Mouse (Mus musculus) neural tube, embryonic 10.5 days (tissue): ENCODE results near the gene Mov10l1.

Source experiments
- DNase-seq: peaks from one replicate; pipeline ENCODE4 v3.0.0-alpha.2; 2017; ENCODE audit warnings: low spot score; ENCODE audit errors: extremely low spot score

The Mov10l1 gene

DNA sequence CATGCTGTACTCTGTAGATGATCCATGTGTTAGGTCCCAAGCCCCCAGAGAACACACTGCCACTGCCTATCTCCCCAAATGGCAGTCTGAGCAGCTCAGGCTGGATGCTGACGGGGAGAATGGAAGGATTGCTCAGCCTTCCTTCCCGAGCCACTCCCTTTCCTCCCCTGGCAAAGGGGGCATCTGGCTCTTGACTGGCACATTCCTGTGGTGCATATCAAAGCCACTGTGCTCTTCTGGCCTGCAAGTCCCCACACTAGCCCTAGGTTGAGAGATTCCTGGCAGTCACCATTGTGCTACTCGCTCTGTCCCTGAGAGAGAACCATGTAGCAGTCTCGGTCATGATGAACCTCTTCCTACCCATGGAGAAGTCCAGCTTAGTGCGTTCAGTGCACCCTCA, 25.1 kb downstream of the Mov10l1 start:
- DNase-seq: no peak

DNA sequence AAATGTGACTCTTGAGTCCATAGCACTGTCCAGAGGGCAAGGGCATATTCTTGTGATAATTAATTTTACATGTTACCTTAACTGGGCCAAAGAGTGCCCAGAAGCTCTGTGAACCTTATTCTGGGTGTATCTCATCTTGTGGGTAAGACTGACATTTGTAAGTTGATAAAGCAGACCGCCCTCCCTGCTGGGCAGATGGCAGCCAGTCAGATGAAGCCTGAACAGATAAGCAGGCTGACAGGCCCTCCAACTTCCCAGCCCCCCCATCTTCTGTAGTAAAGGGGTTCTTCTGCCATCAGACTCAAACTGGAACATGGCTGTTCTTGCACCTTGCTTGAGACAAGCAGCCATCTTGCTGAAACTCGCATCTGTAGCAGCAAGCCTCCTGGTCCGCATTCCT, 34.0 kb downstream of the Mov10l1 start:
- DNase-seq: no peak

DNA sequence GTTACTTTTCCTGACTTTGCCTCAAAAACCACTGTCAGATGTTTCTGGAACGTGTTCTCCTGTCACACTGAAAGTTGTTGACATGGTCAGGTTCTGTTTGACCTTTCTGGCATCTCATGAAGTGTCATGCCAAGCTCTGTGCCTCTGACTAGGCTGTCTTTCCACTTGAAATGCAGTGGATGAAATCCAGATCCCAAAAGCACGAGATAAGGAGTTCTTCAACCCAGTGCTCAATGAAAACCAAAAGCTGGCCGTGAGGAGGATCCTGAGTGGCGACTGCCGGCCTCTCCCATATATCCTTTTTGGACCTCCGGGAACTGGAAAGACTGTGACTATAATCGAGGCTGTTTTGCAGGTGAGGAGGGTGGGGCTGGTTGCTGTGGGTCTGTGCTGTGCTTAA, 37.4 kb downstream of the Mov10l1 start:
- no peak for DNase-seq

DNA sequence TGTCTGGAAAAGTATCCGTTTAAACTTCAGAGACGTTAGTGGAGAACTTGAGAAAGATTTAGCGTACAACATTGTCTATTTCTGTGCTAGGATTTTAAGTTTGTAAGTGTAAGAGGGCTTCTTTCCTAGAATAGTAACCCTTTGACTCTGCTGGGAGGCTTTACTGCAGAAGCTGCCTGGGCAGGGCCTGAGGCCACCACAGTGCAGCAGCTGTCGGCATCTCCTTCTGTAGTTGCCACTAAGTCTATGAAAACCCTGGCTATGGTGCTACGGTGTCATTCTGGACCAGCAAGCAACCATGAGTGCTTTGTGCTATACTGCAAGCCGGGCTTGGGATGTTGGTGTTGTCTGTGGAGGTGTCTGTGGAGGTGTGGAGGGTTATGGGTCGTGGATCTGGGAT, 37.8 kb downstream of the Mov10l1 start:
- DNase-seq: no peak

- DNase-seq: no peak
These were observed 61.7 kb downstream of the Mov10l1 start for GRCm38 (mm10) chr15:89044381-89044780.

DNA sequence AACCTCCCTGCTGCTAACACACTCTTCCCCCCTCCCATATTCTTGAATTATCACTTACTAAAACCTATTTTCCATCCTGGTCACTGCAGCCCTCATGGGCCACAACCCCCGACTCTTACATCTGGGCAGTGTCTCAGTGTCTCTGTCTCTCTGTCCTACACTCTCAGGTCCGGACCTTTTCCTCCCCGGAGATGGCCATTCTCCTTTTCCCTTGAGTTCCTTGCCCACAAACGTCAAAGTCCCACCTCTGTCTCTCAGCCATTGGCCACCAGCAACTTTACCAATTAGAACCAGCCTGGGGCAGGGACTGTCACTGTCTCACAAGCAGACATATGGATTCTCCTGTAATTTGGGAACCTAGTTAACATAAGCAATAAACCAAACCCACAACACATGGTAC, 63.6 kb downstream of the Mov10l1 start:
- no peak for DNase-seq

DNA sequence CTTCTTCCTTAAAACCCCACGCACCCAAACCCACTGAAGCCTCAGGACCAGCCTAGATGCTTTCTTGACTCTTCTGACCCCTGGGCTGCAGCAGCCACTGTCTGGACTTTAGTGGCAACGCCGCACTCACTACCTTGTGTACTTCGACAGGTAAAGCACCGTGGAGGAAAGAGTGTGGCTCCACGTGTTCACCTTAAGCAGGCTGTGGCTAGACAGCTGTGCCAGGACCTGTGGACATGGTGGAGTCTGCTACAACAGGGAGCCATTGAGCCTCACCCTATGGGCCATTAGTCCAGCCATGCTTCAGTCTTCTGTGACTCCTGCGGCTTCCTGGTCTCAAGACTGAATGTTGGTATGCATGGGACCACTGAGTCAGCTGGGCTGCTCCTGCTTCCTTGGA, 72.0 kb downstream of the Mov10l1 start:
- no peak for DNase-seq

GRCm38 (mm10) chr15:89058736-89059135, 76.0 kb downstream of the Mov10l1 start:
- DNase-seq: no peak

DNA sequence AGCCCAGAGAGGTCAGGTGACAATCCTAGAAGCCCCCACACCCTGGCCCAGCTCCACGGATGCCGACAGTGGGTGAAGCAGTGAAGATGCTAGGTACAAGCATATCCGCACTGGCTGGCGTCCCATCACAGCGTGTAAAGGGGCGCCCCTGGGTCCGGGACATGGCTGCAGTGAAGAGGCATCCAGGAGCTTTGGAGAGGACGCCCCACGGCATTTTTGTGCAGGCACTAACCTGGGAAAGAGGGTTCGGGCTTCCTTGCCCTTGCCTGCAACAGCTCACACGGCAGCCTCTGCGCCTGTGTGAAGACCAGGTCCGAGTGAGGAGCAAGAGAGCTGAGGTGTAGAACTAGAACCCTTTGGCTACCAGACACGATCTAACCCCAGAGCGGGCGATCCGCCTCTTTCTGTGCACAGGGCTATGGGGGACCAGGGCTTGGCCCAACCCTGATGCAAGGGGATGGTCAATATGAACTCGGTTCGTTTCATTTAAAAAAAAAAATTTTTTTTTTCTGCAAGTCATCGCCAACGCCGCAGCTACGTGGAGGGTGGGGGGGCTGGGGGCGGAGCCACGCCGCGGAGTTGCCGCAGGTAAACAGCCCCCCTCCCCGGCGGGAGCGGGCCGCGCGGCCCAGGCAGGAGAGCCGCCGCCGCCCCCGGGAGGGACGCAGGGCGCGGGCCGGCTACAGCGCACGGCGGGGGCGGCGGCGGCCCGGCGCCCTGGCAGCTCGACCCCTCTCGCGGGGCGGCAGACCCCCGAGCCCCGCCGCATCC, 76.6 kb downstream of the Mov10l1 start, which contains the start of gene Panx2:
TSS of gene Panx2 (plus strand) at position 574 of the 771 bp plus-strand sequence.
- DNase-seq: peak; percentile 50

GRCm38 (mm10) chr15:89060032-89060681, 77.4 kb downstream of the Mov10l1 start:
- DNase-seq: peak; percentile 66

DNA sequence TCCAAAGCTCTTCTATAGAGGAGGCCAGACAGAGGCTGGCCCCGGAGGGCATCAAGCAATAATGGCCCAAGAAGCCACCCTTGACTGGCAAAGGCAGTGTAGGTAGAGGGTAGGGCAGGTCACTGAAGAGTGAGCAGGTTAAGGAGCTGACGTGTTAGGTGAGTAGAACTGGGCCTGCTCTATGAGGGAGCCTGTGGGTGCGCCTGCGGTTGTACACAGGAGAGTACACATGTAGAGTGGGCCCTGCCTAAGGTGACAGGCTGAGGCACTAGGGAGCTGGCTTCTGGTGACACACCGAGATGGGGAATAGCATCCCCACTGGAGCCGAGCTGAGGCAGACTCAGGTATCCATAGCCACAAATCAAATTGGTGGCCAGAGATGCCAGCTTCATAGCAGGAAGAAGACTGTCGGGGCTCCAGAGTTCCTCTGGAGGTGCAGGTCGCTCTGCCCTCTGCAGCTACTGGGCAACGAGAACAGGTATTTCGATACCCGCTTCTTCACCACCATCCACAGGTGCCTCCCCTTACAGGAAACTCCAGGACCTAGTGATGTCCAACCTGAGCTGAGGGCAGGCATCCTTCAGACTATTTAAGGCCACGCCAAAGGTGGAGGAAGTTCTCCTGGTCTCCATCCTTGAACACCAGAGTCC, 78.2 kb downstream of the Mov10l1 start:
- DNase-seq: no peak

GRCm38 (mm10) chr15:89061761-89062517, 79.2 kb downstream of the Mov10l1 start:
- no peak for DNase-seq

DNA sequence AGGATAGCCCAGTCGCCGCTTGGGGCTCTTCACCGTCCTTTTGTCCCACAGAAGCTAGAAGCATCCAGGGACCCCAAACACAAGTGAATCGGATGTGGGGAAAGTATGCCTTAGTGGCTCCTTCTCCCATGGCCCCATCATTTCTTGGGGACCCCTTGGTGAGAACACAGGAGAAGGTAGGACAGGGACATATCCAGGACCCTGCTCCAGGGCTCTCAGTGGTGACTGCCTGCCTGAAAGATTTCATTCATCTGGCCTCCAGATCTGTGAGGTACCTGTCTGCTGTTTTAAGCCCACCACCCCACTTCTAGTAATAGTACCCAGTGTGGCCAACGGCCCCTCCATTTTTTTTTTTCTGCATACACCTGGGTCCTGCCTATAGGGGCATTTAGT, 79.8 kb downstream of the Mov10l1 start:
- DNase-seq: no peak

DNA sequence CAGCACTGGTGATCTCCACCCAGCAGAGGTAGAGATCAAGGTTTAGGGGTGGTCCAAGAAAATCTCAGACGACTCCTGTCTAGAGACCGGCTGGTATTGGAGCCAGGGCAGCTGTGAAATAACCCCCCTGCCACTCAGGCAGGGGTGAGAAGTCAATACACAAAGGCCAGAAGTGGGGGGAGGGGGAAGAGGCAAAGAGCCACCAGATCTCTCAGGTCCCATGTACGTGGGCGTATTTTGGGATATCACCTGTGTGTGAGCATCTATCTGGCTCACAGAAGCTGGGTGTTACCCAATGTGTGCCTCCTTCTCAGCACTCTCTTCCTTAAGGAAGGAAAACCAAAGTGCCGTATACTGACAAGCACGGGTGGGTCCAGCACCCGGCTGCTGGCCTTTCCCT, 80.3 kb downstream of the Mov10l1 start:
- DNase-seq: no peak

- no peak for DNase-seq
These were observed 80.8 kb downstream of the Mov10l1 start for GRCm38 (mm10) chr15:89063536-89063935.

- DNase-seq: no peak
These were observed 82.2 kb downstream of the Mov10l1 start for GRCm38 (mm10) chr15:89064891-89065290.

DNA sequence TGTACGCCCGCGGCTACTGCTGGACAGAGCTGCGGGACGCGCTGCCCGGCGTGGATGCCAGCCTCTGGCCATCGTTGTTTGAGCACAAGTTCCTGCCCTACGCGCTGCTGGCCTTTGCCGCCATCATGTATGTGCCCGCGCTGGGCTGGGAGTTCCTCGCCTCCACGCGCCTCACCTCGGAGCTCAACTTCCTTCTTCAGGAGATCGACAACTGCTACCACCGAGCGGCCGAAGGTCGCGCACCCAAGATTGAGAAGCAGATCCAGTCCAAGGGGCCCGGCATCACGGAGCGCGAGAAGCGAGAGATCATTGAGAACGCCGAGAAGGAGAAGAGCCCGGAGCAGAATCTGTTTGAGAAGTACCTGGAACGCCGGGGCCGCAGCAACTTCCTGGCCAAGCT, 84.9 kb downstream of the Mov10l1 start:
- DNase-seq: no peak

GRCm38 (mm10) chr15:89068226-89068625, 85.5 kb downstream of the Mov10l1 start:
- no peak for DNase-seq

GRCm38 (mm10) chr15:89069336-89069840, 86.7 kb downstream of the Mov10l1 start:
- no peak for DNase-seq

DNA sequence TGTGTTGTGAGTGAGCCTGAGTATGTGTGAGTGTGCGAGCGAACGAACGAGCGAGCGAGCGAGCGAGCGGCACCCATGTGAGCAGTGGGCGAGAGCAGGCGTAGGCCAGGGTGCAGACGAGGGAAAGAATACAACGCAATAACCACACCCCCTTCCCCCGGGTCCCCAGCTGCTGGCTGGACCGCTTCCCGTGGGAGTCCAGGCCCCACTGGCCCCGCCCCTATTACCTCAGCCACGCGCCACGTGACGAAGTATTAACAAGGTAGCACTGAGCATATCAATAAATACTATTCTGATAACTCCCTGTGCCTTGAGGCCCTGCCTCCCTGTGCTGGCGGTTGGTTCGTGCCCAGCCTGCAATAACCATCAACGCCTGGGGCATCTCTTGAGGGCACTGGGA, 87.9 kb downstream of the Mov10l1 start:
- DNase-seq: no peak

DNA sequence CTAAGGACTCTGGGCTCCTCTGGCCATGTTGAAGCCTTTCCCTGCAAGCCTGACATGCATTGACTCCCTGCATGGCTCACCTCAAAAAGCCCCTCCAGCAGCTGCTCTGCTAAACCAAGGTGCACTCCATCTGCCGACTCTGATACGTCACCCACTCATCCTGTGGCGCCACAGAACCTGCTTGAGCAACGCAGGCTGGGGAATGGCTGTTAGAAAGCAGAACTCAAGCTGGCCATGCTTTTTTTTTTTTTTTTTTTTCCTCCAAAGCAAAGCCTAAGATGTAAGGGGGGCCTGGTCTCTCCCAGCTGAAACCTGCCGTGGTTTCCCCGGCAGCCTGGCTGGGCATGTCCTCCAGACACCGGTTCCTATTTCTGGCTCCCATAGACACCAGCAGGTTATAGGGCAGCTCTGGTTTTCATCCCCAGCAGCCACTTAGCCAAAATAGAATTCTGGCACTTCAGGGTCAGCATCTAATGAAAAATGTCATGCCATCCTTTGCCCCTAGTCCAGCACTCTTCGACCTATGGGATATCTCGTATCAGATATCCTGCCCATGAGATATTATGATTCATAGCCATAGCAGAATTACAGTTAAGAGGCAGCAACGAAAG, 91.4 kb downstream of the Mov10l1 start:
- no peak for DNase-seq
